Mouse (Mus musculus) 416B (cell line): ENCODE data around the gene Fgr.

Source experiments
- DNase-seq: peaks from one replicate; pipeline ENCODE4 v3.0.0; 2011; ENCODE audit warnings: low read depth

The Fgr gene

GRCm38 (mm10) chr4:133035446-133035845, 61.6 kb downstream of the Fgr start:
- DNase-seq: no peak

GRCm38 (mm10) chr4:133035946-133036345, 62.1 kb downstream of the Fgr start:
- no peak for DNase-seq

GRCm38 (mm10) chr4:133037293-133037692, 63.4 kb downstream of the Fgr start:
- DNase-seq: no peak

GRCm38 (mm10) chr4:133037798-133038197, 63.9 kb downstream of the Fgr start:
- no peak for DNase-seq

GRCm38 (mm10) chr4:133038521-133039115, 64.7 kb downstream of the Fgr start:
- DNase-seq: no peak

- no peak for DNase-seq
These were observed 65.4 kb downstream of the Fgr start for GRCm38 (mm10) chr4:133039116-133039819.

GRCm38 (mm10) chr4:133039832-133040231, 65.9 kb downstream of the Fgr start:
- DNase-seq: no peak

- DNase-seq: no peak
These were observed 66.5 kb downstream of the Fgr start for GRCm38 (mm10) chr4:133040241-133040904.

GRCm38 (mm10) chr4:133042244-133042643, 68.3 kb downstream of the Fgr start:
- no peak for DNase-seq

GRCm38 (mm10) chr4:133042651-133043635, 69.0 kb downstream of the Fgr start:
- DNase-seq: no peak

- DNase-seq: no peak
These were observed 70.1 kb downstream of the Fgr start for GRCm38 (mm10) chr4:133043798-133044646.

GRCm38 (mm10) chr4:133044647-133045094, 70.8 kb downstream of the Fgr start:
- DNase-seq: no peak

- DNase-seq: no peak
These were observed 72.0 kb downstream of the Fgr start for GRCm38 (mm10) chr4:133045771-133046474.

- DNase-seq: no peak
These were observed 72.9 kb downstream of the Fgr start for GRCm38 (mm10) chr4:133046691-133047352.

GRCm38 (mm10) chr4:133047353-133048105, 73.6 kb downstream of the Fgr start:
- no peak for DNase-seq

- no peak for DNase-seq
These were observed 75.4 kb downstream of the Fgr start for GRCm38 (mm10) chr4:133049071-133049920.

GRCm38 (mm10) chr4:133050196-133050836, 76.4 kb downstream of the Fgr start:
- no peak for DNase-seq
